In genomic region chr10:45485761-45486602, GRCm38 (mm10) we compare ENCODE assay signal across 8 mouse cellular contexts. TPM values are rescaled to one million over a fixed set of nuclear protein-coding genes. Genes with fewer than 3 reads are reported as not detected.
DNase-seq lines count a peak whose midpoint lies in the region; ATAC-seq and TF ChIP-seq lines count a peak whose summit lies in the region.

TSS of gene Lin28b (minus strand) at chr10:45486395.

- ATAC-seq in forebrain, postnatal 0 days: peak; percentile 94
- ATAC-seq in limb, embryonic 11.5 days (ENCODE audit: insufficient number of reproducible peaks, low FRiP score, low TSS enrichment, low read depth): peak; percentile 89
- ATAC-seq in midbrain, embryonic 15.5 days (replicated peaks): peak; percentile 96

- 2% methylated on average over 93 of the region's 139 CpGs for WGBS in forebrain, postnatal 0 days
- WGBS in limb, embryonic 11.5 days: under 1% methylated on average over 97 of the region's 139 CpGs
- under 1% methylated on average over 101 of the region's 139 CpGs for WGBS in midbrain, embryonic 15.5 days

- peak within 1 kb of the TSS; percentile 77 for H3K4me3 ChIP-seq in forebrain, postnatal 0 days (ENCODE audit: low read depth, low read length)
- H3K4me3 ChIP-seq in limb, embryonic 11.5 days (ENCODE audit: low read depth, low read length): peak within 1 kb of the TSS; percentile 64
- H3K4me3 ChIP-seq in midbrain, embryonic 15.5 days: peak within 1 kb of the TSS; percentile 70
- peak within 1 kb of the TSS; percentile 79 for H3K4me3 ChIP-seq in testis, adult 2 months (ENCODE audit: control insufficient read depth, low read depth, low read length)

- H3K27ac ChIP-seq in forebrain, postnatal 0 days (ENCODE audit: low read depth, low read length): peak within 1 kb of the TSS; percentile 89
- peak within 1 kb of the TSS; percentile 47; the same call in 1 of the 2 replicates for H3K27ac ChIP-seq in limb, embryonic 11.5 days (replicated peaks; ENCODE audit: low read depth, low read length)
- H3K27ac ChIP-seq in midbrain, embryonic 15.5 days: peak within 1 kb of the TSS; percentile 97
- peak within 1 kb of the TSS; percentile 47 for H3K27ac ChIP-seq in testis, adult 2 months (ENCODE audit: control insufficient read depth, insufficient read depth, low read depth, low read length)

- H3K9ac ChIP-seq in forebrain, postnatal 0 days: peak within 1 kb of the TSS; percentile 69
- H3K9ac ChIP-seq in limb, embryonic 11.5 days (ENCODE audit: low read length): peak within 1 kb of the TSS; percentile 67
- peak within 1 kb of the TSS; percentile 67 for H3K9ac ChIP-seq in midbrain, embryonic 15.5 days

- H3K36me3 ChIP-seq in forebrain, postnatal 0 days (ENCODE audit: insufficient read depth): no peaks in the 10 kb centered on the region
- no peaks in the 10 kb centered on the region for H3K36me3 ChIP-seq in limb, embryonic 11.5 days (ENCODE audit: control insufficient read depth, insufficient read depth, low read length)
- no peaks in the 10 kb centered on the region for H3K36me3 ChIP-seq in midbrain, embryonic 15.5 days (replicated peaks)
- H3K36me3 ChIP-seq in testis, adult 2 months (ENCODE audit: control insufficient read depth, insufficient read depth, low read length): no peaks in the 10 kb centered on the region

- no peaks in the 10 kb centered on the region for H3K9me3 ChIP-seq in forebrain, postnatal 0 days (ENCODE audit: low read length)
- H3K9me3 ChIP-seq in limb, embryonic 11.5 days (ENCODE audit: control insufficient read depth, low read length): no peaks in the 10 kb centered on the region
- no peaks in the 10 kb centered on the region for H3K9me3 ChIP-seq in midbrain, embryonic 15.5 days

- DNase-seq in gastrocnemius, postnatal 14 days: peak; percentile 13
- no peak for DNase-seq in gastrocnemius, adult 8-10 months (ENCODE audit: low spot score in 2 of 2)
- peak; percentile 25 to 42 for DNase-seq in cerebellum, adult 18-20 months
- peak; percentile 84 for DNase-seq in forebrain, postnatal 0 days
- DNase-seq in induced T-regulatory cell, adult 2 months (ENCODE audit: low read depth): peak; percentile 6
- DNase-seq in limb, embryonic 11.5 days (ENCODE audit: low spot score): peak; percentile 84

- intact Hi-C loops in gastrocnemius, postnatal 14 days (cut with DNase I; ENCODE audit: low total_unique reads): no loop called here

- peak; percentile 59 for TF ChIP-seq POLR2A in testis, adult 2 months (IDR thresholded peaks at IDR 0.05; ENCODE audit: control insufficient read depth, low read depth, low read length)

- H3K27me3 ChIP-seq in forebrain, postnatal 0 days (ENCODE audit: insufficient read depth, low read length): peaks cover 7% of the 10 kb centered on the region
- no peaks in the 10 kb centered on the region for H3K27me3 ChIP-seq in limb, embryonic 11.5 days (ENCODE audit: control insufficient read depth, insufficient read depth, low read length)
- H3K27me3 ChIP-seq in midbrain, embryonic 15.5 days (replicated peaks): no peaks in the 10 kb centered on the region
- no peaks in the 10 kb centered on the region for H3K27me3 ChIP-seq in testis, adult 2 months (ENCODE audit: control insufficient read depth, insufficient read depth, low read length)

- no peak for TF ChIP-seq CTCF in forebrain, postnatal 0 days (IDR thresholded peaks at IDR 0.05; ENCODE audit: low read depth)
- no peak for TF ChIP-seq CTCF in testis, adult 2 months (IDR thresholded peaks at IDR 0.05; ENCODE audit: control insufficient read depth, insufficient read depth, insufficient replicate concordance, low read depth, low read length)

- H3K4me2 ChIP-seq in forebrain, postnatal 0 days (ENCODE audit: low read depth): peak within 1 kb of the TSS; percentile 77
- H3K4me2 ChIP-seq in limb, embryonic 11.5 days (ENCODE audit: low read depth, severe bottlenecking): peak within 1 kb of the TSS; percentile 96
- H3K4me2 ChIP-seq in midbrain, embryonic 15.5 days: peak within 1 kb of the TSS; percentile 86

- H3K4me1 ChIP-seq in forebrain, postnatal 0 days (ENCODE audit: insufficient read depth): no peaks in the 10 kb centered on the region
- no peaks in the 10 kb centered on the region for H3K4me1 ChIP-seq in limb, embryonic 11.5 days (ENCODE audit: control insufficient read depth, insufficient read depth, low read length)
- H3K4me1 ChIP-seq in midbrain, embryonic 15.5 days: 0 out of 2 replicates have a peak, but pooled peaks cover 5% of the 10 kb centered on the region
- H3K4me1 ChIP-seq in testis, adult 2 months (ENCODE audit: control insufficient read depth, insufficient read depth, low read length): peaks cover 3% of the 10 kb centered on the region; the same call in 1 of the 2 replicates

RNA-seq across cellular contexts. Expression of gene Lin28b, which starts in this region (rescaled TPM):
- not detected for total RNA-seq in gastrocnemius, postnatal 14 days (2021)
- not detected for total RNA-seq in gastrocnemius, adult 8-10 months (2022)
- 5.7 and 9.0 TPM in 2 replicates for total RNA-seq in forebrain, postnatal 0 days (2014; rRNA removed)
- 1.2 and 2.2 TPM in 2 replicates for polyA plus RNA-seq in forebrain, postnatal 0 days (2015; fragmentation: Nextera tagmentation; extraction: Ambion mirVana)
- polyA plus RNA-seq in limb, embryonic 11.5 days (2014; fragmentation: Nextera tagmentation; extraction: Ambion mirVana): 26.1 and 29.7 TPM in 2 replicates
- 8.7 and 9.0 TPM in 2 replicates for polyA plus RNA-seq in midbrain, embryonic 15.5 days (2015; fragmentation: Nextera tagmentation; extraction: Ambion mirVana)
- polyA plus RNA-seq in testis, adult 2 months (2012; rRNA removed): 2.0 and 2.6 TPM in 2 replicates

Comparison
In these comparisons a context has a peak if more than half of its experiments do, and no peak if none do; other contexts are left out.
1. Peak in DNase-seq in gastrocnemius, postnatal 14 days; RNA of the gene not detected or under 1 TPM.
2. DNase-seq: peak in cerebellum, adult 18-20 months (2 of 2), forebrain, postnatal 0 days (single experiment), induced T-regulatory cell, adult 2 months (single experiment) and limb, embryonic 11.5 days (single experiment); none in gastrocnemius, adult 8-10 months (0 of 2).
3. H3K27ac ChIP-seq: peak in every context shown above with its lines; median percentile 97 in midbrain, embryonic 15.5 days; 89 in forebrain, postnatal 0 days; 47 in limb, embryonic 11.5 days; 47 in testis, adult 2 months.
4. Peak in every context shown above with its lines, with median percentiles within 50 percentile points of each other: ATAC-seq, H3K4me2 ChIP-seq, H3K4me3 ChIP-seq and H3K9ac ChIP-seq.